Mouse (Mus musculus) ES-E14 (cell line): ENCODE data around the gene Akr1e1. TPM values are rescaled to one million over a fixed set of nuclear protein-coding genes. Genes with fewer than 3 reads are reported as not detected.
A peak's percentile ranks its signal among the peaks of the same experiment; 100 is the strongest.

Experiments used
- DNase-seq: peaks from one replicate; pipeline ENCODE4 v3.0.0-alpha.2; 2013; ENCODE audit warnings: low read depth, low spot score
- H3K27ac ChIP-seq: 2 replicates; pipeline ENCODE4 v1.5.1; 2012; ENCODE audit warnings: low read depth, mild to moderate bottlenecking, low read length, moderate library complexity, mixed read lengths; ENCODE audit not compliant: poor library complexity, insufficient read depth, severe bottlenecking
- H3K36me3 ChIP-seq: 2 replicates; pipeline ENCODE4 v1.6.1; 2012; ENCODE audit warnings: mild to moderate bottlenecking, low read length, moderate library complexity, mixed read lengths; ENCODE audit not compliant: control insufficient read depth, poor library complexity, insufficient read depth, severe bottlenecking
- H3K4me1 ChIP-seq, 2 experiments: fragments of 150-350 bp in 1 of 2; sonication (generic) in 1 of 2; 2 replicates each; pipeline ENCODE4 v1.6.1; 2012; ENCODE audit warnings: low read length in 2 of 2, mild to moderate bottlenecking in 1 of 2, mixed read lengths in 1 of 2; ENCODE audit not compliant: control insufficient read depth in 2 of 2, insufficient read depth in 2 of 2, poor library complexity in 1 of 2
- H3K4me3 ChIP-seq, 2 experiments: fragments of 150-350 bp in 1 of 2; sonication (generic) in 1 of 2; 2 replicates each; pipeline ENCODE4 v1.5.1; 2012; ENCODE audit warnings: low read length in 2 of 2, low read depth in 1 of 2, mild to moderate bottlenecking in 1 of 2, mixed read lengths in 1 of 2; ENCODE audit not compliant: insufficient read depth in 1 of 2, poor library complexity in 1 of 2, severe bottlenecking in 1 of 2
- H3K9ac ChIP-seq: 2 replicates; pipeline ENCODE4 v1.6.1; 2012; ENCODE audit warnings: low read depth, mild to moderate bottlenecking, low read length, mixed read lengths; ENCODE audit not compliant: poor library complexity, insufficient read depth, severe bottlenecking
- H3K9me3 ChIP-seq: fragments of 150-350 bp; sonication (generic); 2 replicates; pipeline ENCODE4 v1.6.1; 2012; ENCODE audit warnings: low read depth, mild to moderate bottlenecking, low read length; ENCODE audit not compliant: control insufficient read depth, insufficient read depth
- CHD2 ChIP-seq: IDR thresholded peaks from 2 replicates; pipeline ENCODE4 v1.6.1; 2014; ENCODE audit warnings: mild to moderate bottlenecking, low read depth, low read length, inconsistent platforms
- HCFC1 ChIP-seq: IDR thresholded peaks from 2 replicates; pipeline ENCODE4 v1.6.1; 2012; ENCODE audit warnings: low read length, inconsistent platforms, borderline replicate concordance; ENCODE audit not compliant: insufficient read depth
- MAFK ChIP-seq: IDR thresholded peaks from 2 replicates; pipeline ENCODE4 v1.6.1; 2014; ENCODE audit warnings: mild to moderate bottlenecking, low read depth, low read length, inconsistent platforms; ENCODE audit not compliant: insufficient read depth
- ZC3H11A ChIP-seq: IDR thresholded peaks from 2 replicates; pipeline ENCODE4 v1.6.1; 2012; ENCODE audit warnings: low read depth, mild to moderate bottlenecking, inconsistent platforms, low read length, borderline replicate concordance
- ZNF384 ChIP-seq: IDR thresholded peaks from 2 replicates; pipeline ENCODE4 v1.6.1; 2012; ENCODE audit warnings: low read depth, low read length, inconsistent platforms
- in situ Hi-C, 2 experiments: fragments of 600-800 bp; cut with MboI; formaldehyde crosslinking; loops; one replicate each; pipeline ENCODE4 v1.15.1; 2025; ENCODE audit warnings: low sequenced_read_pairs in 2 of 2, inconsistent platforms in 1 of 2; ENCODE audit not compliant: unreplicated experiment in 2 of 2
- total RNA-seq: library from RNA; depleted of rRNA; stranded (reverse); fragments of 300-350 nt; gene quantifications from 2 replicates; pipeline ENCODE4 v1.2.3, GENCODE M21; 2012; rRNA removed

Akr1e1 gene
- total RNA-seq, result 5.5 and 7.3 TPM in 2 replicates

- peak; percentile 93 for DNase-seq
- in situ Hi-C loops, result loop anchor here in 1 of 2 experiments (25.0 kb wide), 1 partner anchor 297 kb away; no protein-coding TSS in a partner anchor
- Histone ChIP-seq H3K4me3 (peak within 1 kb of the TSS; percentile 72 to 86), H3K9me3 (no peaks in the 10 kb centered on the region), H3K9ac (peak within 1 kb of the TSS; percentile 81), H3K27ac (no peak within 1 kb of the TSS), H3K36me3 (no peaks in the 10 kb centered on the region), H3K4me1 (no peaks in the 10 kb centered on the region)
- no peak for TF ChIP-seq ZC3H11A
- TF ChIP-seq CHD2, result peak; percentile 92
These were observed at the start of gene Akr1e1 for GRCm38 (mm10) chr13:4608961-4609409. Gene Akr1e1, minus strand, starts transcription at chr13:4609174.

GRCm38 (mm10) chr13:4658346-4658745 is 49.4 kb upstream of the Akr1e1 start:
- H3K9me3 ChIP-seq, result no peaks in the 10 kb centered on the region
- TF ChIP-seq CHD2 (0 out of 2 replicates have a peak, but pooled peaks have one; percentile 15), ZC3H11A (no peak)
- in situ Hi-C loops, result loop anchor here in 1 of 2 experiments (25.0 kb wide), 1 partner anchor 1629 kb away; no protein-coding TSS in a partner anchor

GRCm38 (mm10) chr13:4656277-4657146 is 47.5 kb upstream of the Akr1e1 start:
- Histone ChIP-seq H3K9me3 (no peaks in the 10 kb centered on the region), H3K36me3 (no peaks in the 10 kb centered on the region), H3K9ac (no peak overlapping the region), H3K27ac (no peak overlapping the region), H3K4me1 (no peaks in the 10 kb centered on the region), H3K4me3 (no peak overlapping the region)
- in situ Hi-C loops, result loop anchor here in 1 of 2 experiments (25.0 kb wide), 1 partner anchor 1631 kb away; no protein-coding TSS in a partner anchor
- no peak for DNase-seq
- no peak for TF ChIP-seq MAFK
- no peak for TF ChIP-seq ZNF384
- TF ChIP-seq CHD2, result no peak
- no peak for TF ChIP-seq HCFC1
- no peak for TF ChIP-seq ZC3H11A

More at GRCm38 (mm10) chr13:4658346-4658745, 49.4 kb upstream of the Akr1e1 start:
- DNase-seq, result peak; percentile 21
- Histone ChIP-seq H3K9ac (no peak overlapping the region), H3K27ac (no peak overlapping the region), H3K4me1 (no peaks in the 10 kb centered on the region), H3K36me3 (no peaks in the 10 kb centered on the region), H3K4me3 (no peak overlapping the region)

- DNase-seq, result no peak
These were observed 41.2 kb upstream of the Akr1e1 start for GRCm38 (mm10) chr13:4650190-4650589.

GRCm38 (mm10) chr13:4645248-4645647 is 36.3 kb upstream of the Akr1e1 start:
- TF ChIP-seq ZNF384 (no peak), MAFK (no peak), ZC3H11A (no peak), CHD2 (no peak), HCFC1 (no peak)
- no peaks in the 10 kb centered on the region for H3K36me3 ChIP-seq
- H3K4me3 ChIP-seq, result no peak overlapping the region

More at GRCm38 (mm10) chr13:4650190-4650589, 41.2 kb upstream of the Akr1e1 start:
- no peak overlapping the region for H3K9ac ChIP-seq
- H3K4me3 ChIP-seq, result no peak overlapping the region
- no peaks in the 10 kb centered on the region for H3K36me3 ChIP-seq
- H3K27ac ChIP-seq, result no peak overlapping the region
- no peaks in the 10 kb centered on the region for H3K4me1 ChIP-seq
- H3K9me3 ChIP-seq, result no peaks in the 10 kb centered on the region
- no peak for TF ChIP-seq ZNF384
- in situ Hi-C loops, result loop anchor here in 1 of 2 experiments (25.0 kb wide), 1 partner anchor 1637 kb away; no protein-coding TSS in a partner anchor

More at GRCm38 (mm10) chr13:4645248-4645647, 36.3 kb upstream of the Akr1e1 start:
- in situ Hi-C loops, result no loop called here
- no peaks in the 10 kb centered on the region for H3K9me3 ChIP-seq
- H3K4me1 ChIP-seq, result no peaks in the 10 kb centered on the region
- no peak for DNase-seq
- H3K9ac ChIP-seq, result no peak overlapping the region
- H3K27ac ChIP-seq, result no peak overlapping the region
